Mouse (Mus musculus) R1 (cell line): ENCODE measurements at regions not wholly inside any gene's neighbourhood (a gene's known extent, or its start where the extent isn't known, plus 50 kb on each side); places are given as distances from the start of the nearest gene placed in this dataset.

ENCODE experiments used
- DNase-seq: peaks from one replicate; pipeline ENCODE4 v3.0.0-alpha.2; 2018; ENCODE audit warnings: low read depth, low spot score

GRCm38 (mm10) chr16:68017672-68018071 is 397.0 kb upstream of the Cadm2 start:
- peak; percentile 2 for DNase-seq

DNA sequence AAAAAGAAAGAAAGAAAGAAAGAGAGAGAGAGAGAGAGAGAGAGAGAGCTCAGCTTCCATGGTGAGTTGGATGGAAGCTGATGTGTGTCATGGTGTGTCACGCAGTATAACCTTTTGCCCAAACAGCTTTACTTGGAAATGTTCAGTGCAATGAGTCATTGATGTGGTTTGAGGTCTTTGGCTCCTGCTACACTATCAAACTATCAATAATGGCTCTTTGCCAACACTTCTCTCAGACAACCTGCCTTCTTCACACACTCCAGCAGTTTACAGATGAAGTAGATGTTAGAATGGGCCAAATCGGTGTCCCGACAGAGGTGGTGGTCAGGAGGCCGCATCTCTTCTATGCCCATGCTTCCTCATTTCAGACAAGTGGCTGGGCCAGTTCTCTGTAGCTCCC is 369.0 kb upstream of the Cadm2 start:
- no peak for DNase-seq

DNA sequence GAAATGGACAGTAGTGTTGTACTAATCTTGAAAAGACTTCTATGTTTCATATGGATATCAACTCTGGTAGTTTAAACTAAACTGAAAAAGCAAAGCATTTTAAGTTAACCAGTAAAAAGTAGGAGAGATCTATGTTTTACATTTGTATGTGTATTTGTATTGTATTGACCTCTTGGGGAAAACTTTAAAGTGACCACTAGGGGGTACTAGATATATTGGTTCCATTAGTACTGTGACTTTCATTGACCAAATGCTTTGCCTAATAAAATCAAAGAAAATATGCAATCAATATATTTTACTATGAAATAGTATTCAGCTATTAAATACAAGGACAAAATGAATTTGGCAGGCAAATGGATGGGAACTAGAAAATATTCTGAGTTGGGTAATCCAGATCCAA is 355.9 kb upstream of the Cadm2 start:
- no peak for DNase-seq

GRCm38 (mm10) chr16:67968311-67969145 is 347.8 kb upstream of the Cadm2 start:
- no peak for DNase-seq

GRCm38 (mm10) chr16:67949112-67949511 is 328.4 kb upstream of the Cadm2 start:
- no peak for DNase-seq

DNA sequence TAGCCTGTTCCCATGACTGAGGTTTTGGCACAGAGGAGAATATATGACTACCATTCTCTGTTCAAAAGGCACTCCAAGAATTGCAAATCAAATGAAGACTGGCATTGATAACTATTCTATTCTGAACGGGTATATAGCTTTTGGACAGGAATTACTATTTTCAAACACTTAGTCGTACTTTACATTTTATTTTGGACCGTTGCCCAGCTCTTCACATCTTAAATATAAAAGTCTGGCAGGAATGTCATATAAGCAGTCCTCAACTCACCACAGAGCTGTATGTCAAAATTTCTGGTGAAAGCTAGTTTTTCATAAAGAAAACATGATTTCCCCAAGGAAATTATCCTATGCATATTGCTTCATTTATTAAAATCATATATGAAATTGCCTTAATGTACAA is 323.7 kb upstream of the Cadm2 start:
- no peak for DNase-seq

GRCm38 (mm10) chr16:67919175-67919574 is 298.5 kb upstream of the Cadm2 start:
- DNase-seq, result no peak

- DNase-seq, result no peak
Measured at GRCm38 (mm10) chr16:67871304-67872022, 250.8 kb upstream of the Cadm2 start.

- DNase-seq, result no peak
Measured at GRCm38 (mm10) chr16:67850201-67850600, 229.5 kb upstream of the Cadm2 start.

GRCm38 (mm10) chr16:67844481-67844880 is 223.8 kb upstream of the Cadm2 start:
- no peak for DNase-seq

DNA sequence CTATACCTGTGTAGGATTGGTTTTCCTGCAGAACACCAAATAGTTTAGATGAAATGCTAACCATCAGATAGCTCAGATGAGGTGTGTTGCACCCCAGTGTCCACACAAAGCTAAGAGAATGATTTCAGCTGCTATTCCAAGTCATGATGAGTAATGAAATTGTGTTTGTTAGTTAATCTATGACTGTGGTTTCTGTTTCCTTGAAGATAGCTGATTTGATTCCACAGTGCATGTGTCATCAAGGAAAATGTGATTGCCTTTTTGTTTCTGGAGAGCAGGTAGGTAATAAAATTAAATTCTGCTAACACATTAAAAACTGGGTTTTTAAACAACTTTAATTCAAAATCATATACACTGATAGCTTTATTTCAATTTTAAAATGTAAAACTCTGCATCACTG is 176.5 kb upstream of the Cadm2 start:
- DNase-seq, result no peak

- DNase-seq, result peak; percentile 54
Measured at GRCm38 (mm10) chr16:67776091-67776490, 155.4 kb upstream of the Cadm2 start.

DNA sequence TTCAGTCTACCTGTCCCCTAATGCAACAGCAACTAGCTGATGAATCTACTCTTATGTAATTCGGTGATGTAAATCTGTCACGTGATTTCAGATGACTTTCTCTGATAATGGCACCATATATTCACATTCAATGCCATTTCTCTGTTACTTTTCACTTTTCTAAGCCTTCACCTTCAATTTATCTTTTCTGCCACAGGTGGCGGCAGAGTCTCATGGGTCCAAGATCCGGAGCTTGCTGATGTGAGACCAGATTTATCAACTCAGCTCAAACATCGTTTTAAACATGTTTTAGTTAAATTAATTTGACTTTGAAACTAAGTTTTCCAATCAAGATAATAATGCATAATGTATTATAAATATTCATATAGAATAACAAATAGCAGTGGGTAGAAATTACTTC is 148.4 kb upstream of the Cadm2 start:
- DNase-seq, result no peak

DNA sequence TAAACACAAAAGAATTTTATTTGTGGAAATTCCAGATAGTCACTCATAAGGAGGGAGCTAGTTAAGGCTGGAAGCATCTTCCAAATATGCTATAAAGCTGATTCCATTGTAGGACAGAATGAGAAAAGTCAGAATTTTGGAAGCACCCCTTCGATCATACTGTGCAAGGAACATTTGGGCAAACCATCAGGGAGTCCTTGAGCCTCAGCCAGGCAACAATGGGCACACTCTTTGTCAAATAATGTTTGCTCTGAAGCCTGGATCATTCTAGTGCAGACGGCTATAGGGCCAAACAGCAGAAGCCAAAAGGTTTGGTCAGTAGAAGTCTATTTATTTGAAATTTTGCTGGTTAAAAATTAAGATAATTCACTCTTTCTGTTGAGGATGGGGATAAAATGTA is 114.7 kb upstream of the Cadm2 start:
- no peak for DNase-seq

- no peak for DNase-seq
Measured at GRCm38 (mm10) chr16:67698619-67699018, 77.9 kb upstream of the Cadm2 start.
